Mouse (Mus musculus) ovary, postnatal 10 days (tissue): ENCODE data around the gene Slc25a23.
A peak's percentile ranks its signal among the peaks of the same experiment; 100 is the strongest.
"Not testable (repeated sequence)": the region's sequence is repeated elsewhere in the genome, so short reads cannot be mapped to it uniquely, and the experiment has no call there.

Source experiments
- DNase-seq: peaks from one replicate; pipeline ENCODE4 v3.0.0; 2022; ENCODE audit warnings: low spot score

The Slc25a23 gene

GRCm38 (mm10) chr17:57070699-57071098 lies 11.0 kb upstream of the Slc25a23 start:
- DNase-seq, result no peak

GRCm38 (mm10) chr17:57070272-57070671 lies 10.6 kb upstream of the Slc25a23 start:
- DNase-seq, result no peak

- DNase-seq, result no peak
These were observed 7.2 kb upstream of the Slc25a23 start for GRCm38 (mm10) chr17:57066908-57067307.

- no peak for DNase-seq
These were observed 3.4 kb upstream of the Slc25a23 start for GRCm38 (mm10) chr17:57063031-57063430.

GRCm38 (mm10) chr17:57062548-57062947 lies 2.9 kb upstream of the Slc25a23 start:
- DNase-seq, result no peak

- no peak for DNase-seq
These were observed 2.4 kb upstream of the Slc25a23 start for GRCm38 (mm10) chr17:57062011-57062521.

- no peak for DNase-seq
These were observed 1.4 kb upstream of the Slc25a23 start for GRCm38 (mm10) chr17:57061069-57061468.

GRCm38 (mm10) chr17:57060231-57060801 lies 653 bp upstream of the Slc25a23 start:
- peak; percentile 82 for DNase-seq

- DNase-seq, result no peak
These were observed 675 bp downstream of the Slc25a23 start, which contains the start of gene Crb3 for GRCm38 (mm10) chr17:57058891-57059485. Crb3 (plus strand) TSS chr17:57059105.

- no peak for DNase-seq
These were observed 3.4 kb downstream of the Slc25a23 start for GRCm38 (mm10) chr17:57056246-57056645.

GRCm38 (mm10) chr17:57051679-57052078 lies 8.0 kb downstream of the Slc25a23 start:
- DNase-seq, result not testable (repeated sequence)

GRCm38 (mm10) chr17:57048816-57049215 lies 10.8 kb downstream of the Slc25a23 start:
- DNase-seq, result no peak

- DNase-seq, result no peak
These were observed 12.3 kb downstream of the Slc25a23 start for GRCm38 (mm10) chr17:57047406-57047805.

GRCm38 (mm10) chr17:57041554-57041953 lies 18.1 kb downstream of the Slc25a23 start, which contains the start of gene Slc25a41:
Slc25a41 (minus strand) TSS chr17:57041654.
- DNase-seq, result no peak

GRCm38 (mm10) chr17:57038978-57039377 lies 20.7 kb downstream of the Slc25a23 start:
- DNase-seq, result no peak

- DNase-seq, result no peak
These were observed 26.8 kb downstream of the Slc25a23 start for GRCm38 (mm10) chr17:57032854-57033253.

GRCm38 (mm10) chr17:57031661-57032420 lies 27.8 kb downstream of the Slc25a23 start:
- peak; percentile 80 for DNase-seq

- DNase-seq, result peak; percentile 8
These were observed 28.6 kb downstream of the Slc25a23 start, which contains the start of gene Khsrp for GRCm38 (mm10) chr17:57030931-57031660. Khsrp (minus strand) TSS chr17:57031522.

- DNase-seq, result no peak
These were observed 30.0 kb downstream of the Slc25a23 start for GRCm38 (mm10) chr17:57029691-57030090.

GRCm38 (mm10) chr17:57027471-57027870 lies 32.2 kb downstream of the Slc25a23 start:
- no peak for DNase-seq

- no peak for DNase-seq
These were observed 38.7 kb downstream of the Slc25a23 start for GRCm38 (mm10) chr17:57020960-57021359.

GRCm38 (mm10) chr17:57019693-57020092 lies 40.0 kb downstream of the Slc25a23 start:
- DNase-seq, result no peak
